Mouse (Mus musculus): ENCODE measurements at regions not wholly inside any gene's neighbourhood (a gene's known extent, or its start where the extent isn't known, plus 50 kb on each side); places are given as distances from the start of the nearest gene placed in this dataset.
A peak's percentile ranks its signal among the peaks of the same experiment; 100 is the strongest.

DNA sequence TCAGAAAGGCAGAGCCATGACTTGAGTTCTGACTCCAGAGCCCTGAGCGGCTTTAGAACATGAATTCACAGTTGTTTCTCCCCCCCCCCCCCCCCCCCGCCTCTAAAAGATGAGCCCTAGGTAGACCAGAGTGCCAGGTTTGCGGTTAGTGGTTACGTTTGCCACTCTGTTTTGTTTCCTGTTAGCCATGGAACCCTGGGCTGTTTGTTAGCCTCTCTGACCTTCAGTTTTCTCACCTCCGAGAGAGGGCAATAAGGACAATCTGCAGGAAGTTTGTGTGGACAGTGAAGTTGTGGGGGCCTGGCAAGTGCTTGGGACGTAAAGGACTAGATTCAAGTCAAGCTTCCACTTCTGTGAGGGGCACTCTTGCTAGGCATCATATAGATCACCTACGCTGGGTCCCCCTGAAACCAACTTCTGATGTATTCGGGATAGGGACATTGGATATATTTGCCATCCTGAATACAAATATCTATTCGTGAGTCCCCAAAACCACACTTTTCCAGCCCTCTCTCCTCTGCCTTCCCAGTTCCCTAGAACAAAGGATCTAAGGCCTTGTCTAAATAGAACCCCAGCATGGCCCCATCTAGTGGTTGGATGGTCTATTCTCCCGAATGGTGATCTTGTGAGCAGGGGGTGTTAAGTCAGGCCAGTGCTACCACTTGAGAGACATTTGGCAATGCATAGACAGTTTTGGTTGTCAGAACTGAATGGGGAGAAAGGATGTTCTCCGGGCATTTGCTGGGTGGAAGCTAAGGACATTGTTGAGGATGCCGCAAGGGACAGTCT lies 145.4 kb upstream of the Tle3 start:
- peak; percentile 43 for DNase-seq (ENCODE audit: low read depth, low spot score)

DNA sequence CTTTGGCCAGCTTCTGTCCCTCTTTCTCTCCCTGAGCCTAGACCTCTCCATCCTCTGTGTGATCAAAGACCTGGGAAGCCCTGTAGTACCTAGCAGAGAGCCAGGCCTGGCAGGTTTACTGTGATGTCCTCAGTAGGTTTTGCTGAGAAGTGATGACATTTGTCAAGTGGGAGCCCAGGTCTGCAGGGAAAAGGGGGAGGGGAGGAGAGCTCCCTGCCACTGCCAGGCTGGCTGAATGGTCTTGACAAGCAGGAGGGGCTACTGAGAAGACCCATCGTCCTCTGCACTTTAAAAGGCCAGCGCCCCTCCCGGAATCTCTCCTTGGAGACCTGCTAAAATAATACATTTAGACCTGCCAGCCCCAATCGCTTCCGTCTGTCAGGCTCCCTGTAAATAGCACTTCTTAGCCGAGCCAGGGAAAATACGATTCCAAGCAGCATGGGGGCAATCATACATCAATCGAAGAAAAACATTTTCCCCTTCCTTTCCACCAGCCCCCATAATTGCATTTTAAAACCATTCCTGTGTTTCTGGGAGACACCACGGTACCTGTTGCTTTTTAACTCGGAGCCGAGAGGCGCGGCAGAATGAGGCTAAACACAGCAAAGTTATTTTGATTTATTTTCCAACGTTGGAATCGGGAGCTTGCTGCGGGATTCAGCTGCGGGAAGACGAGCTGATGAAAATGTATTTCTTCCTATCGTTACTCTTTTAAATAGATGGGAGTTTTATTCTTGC lies 144.5 kb upstream of the Tle3 start:
- DNase-seq (ENCODE audit: low read depth, low spot score): peak; percentile 64

DNA sequence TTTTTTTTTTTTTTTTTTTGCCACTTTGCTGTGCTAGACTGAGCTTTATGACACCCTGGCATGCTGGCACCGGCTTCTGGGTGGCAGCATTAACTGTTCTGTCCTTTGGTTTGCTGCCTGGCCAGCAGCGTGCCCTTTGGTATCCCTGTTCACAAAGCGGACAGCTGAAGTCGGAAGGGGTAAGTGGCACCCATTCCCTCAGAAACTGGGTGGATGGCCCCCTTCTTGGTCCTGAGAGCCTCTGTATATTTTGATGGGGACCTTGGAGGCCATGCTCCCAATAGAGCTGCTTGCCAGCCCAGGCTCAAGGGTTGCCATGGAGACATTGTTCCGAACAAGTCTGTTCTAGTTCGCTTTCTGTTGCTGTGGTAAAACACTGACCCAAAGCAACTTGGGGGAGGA lies 143.9 kb upstream of the Tle3 start:
- DNase-seq (ENCODE audit: low read depth, low spot score): no peak

DNA sequence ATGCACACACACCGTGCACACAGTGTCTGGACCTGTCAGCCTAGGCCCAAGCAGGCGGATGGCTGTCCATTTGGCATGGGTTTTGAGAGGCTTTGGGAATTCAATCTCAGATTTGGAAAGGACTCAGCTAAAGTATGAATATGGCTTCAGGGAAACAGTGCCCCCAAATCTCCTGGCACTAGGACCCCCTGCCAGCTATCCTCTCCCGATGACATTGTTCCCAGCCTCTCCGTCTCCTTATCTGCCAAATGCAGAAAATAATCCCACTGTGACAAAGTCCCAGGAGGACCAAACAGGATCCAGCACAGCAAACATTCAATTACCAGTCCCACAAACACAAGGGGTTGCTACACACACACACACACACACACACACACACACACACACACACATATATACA lies 141.9 kb upstream of the Tle3 start:
- no peak for DNase-seq (ENCODE audit: low read depth, low spot score)

DNA sequence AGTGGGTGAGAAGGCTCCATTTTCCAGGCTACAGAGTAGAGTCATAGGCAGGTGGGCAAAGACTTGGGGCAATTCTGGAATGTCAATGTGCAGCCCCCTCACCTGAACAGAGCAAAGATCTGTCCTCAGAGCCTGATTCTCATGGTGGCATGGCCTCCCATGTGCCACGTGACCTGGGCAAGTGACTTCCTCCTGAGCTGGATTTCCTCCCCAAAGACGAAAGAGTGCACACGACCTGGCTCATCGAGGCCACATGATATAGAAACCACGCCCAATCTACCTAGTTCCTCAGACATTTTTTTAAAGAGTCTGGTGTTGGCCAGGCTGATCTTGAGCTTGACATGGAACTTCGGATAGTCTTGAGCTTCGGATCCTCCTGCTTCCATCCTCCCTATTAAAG lies 139.5 kb upstream of the Tle3 start:
- DNase-seq (ENCODE audit: low read depth, low spot score): no peak

DNA sequence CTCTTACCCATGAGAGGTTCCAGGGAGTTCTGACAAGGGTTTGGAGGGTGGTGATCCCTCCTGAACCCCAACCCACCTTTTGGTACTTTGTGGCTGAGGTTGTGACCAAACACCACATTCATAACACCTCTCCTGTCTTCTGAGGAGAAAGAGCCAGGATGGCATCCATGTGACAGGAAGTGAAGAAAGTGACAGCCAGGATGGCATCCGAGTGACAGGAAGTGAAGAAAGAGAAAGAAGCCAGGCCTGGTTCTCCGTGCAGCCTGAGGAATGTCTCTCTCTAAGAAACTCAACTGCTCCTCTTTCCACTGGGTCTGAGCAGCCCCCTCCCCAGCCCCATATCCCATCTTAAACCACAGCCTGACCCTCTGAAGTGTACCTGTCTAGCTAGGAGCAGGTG lies 138.9 kb upstream of the Tle3 start:
- no peak for DNase-seq (ENCODE audit: low read depth, low spot score)

DNA sequence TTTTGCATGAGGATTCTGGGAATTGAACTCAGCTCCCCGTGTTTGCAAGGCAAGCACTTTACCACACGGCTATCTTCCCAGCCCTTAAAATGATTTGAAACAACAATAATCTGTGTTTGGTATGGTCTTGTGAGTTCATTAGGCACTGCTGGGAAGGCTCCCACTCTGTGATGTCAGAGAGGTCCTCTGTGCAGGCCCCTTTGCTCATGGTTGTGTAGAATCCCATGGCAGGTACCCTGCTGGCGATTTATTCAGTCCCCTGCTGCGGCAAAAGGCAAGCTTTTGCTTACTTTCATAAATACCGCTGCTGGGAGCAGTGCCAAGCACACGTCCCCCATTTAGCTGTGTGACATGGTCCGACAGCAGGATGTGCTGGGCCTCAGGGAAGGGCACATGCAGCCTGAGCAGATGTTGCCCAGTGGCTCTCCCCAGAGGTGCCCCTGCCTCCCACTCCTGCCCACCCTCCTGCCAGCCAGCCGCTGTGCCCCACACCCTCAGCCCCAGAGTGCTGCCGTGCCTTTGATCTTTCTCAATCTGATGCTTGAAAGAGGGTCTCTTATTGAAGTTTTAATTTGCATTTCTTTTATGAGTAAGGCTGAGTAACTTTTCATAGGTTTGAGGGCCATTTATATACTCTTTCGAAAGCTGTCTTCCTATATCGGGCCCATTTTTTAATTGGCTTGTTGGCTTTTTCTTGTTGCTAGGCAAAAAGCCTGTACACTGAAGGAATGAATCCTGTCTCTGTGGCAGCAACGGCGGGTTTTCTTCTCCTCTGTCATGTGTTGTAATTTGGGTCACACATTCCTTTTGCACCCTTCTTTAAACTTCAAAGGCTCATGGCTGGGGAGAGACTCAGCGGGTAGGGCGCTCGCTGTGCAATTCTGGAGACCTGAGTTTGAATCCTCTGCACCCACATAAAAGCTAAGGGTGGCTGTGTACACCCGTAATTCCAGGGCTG lies 136.2 kb upstream of the Tle3 start:
- DNase-seq (ENCODE audit: low read depth, low spot score): peak; percentile 59

- no peak for DNase-seq (ENCODE audit: low read depth, low spot score)
Measured at GRCm38 (mm10) chr9:61238687-61239250, 133.4 kb upstream of the Tle3 start.

DNA sequence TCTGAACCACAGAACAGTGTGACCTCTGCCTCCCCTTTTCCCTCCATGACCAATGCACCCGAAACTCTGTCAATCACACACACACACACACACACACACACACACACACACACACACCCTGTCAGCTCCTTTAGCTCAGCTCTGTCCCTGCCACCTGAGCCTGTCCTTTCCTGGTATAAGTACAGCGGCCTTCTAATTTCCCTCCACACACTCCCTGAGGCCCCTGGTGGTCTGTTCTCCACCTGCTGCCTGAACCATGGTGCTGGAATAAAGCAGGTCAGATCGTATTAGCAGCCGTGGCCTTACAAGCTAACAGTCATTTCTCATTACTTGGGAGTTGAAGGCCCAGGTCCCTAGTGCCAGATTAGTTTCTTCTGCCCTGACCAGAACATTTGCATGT lies 132.8 kb upstream of the Tle3 start:
- DNase-seq (ENCODE audit: low read depth, low spot score): no peak

DNA sequence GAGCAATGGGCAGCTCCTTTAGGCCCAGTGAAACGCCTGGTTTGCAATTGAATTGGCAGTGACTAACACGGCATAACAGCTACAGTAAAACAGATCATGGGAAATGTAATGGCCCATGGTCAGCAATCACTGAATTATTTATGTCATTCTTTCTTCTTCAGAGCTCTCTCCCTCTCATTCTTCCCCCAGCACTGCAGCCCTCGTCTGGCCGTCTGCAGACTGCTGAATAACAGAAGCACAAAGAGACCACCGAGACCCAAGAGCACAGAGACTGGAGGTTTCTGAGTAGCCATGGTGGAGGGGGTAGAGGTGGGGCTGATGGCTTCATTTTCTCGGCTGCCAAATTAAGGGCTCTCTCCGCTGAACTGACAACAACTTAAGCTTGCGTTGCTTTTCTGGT lies 130.7 kb upstream of the Tle3 start:
- peak; percentile 42 for DNase-seq (ENCODE audit: low read depth, low spot score)

DNA sequence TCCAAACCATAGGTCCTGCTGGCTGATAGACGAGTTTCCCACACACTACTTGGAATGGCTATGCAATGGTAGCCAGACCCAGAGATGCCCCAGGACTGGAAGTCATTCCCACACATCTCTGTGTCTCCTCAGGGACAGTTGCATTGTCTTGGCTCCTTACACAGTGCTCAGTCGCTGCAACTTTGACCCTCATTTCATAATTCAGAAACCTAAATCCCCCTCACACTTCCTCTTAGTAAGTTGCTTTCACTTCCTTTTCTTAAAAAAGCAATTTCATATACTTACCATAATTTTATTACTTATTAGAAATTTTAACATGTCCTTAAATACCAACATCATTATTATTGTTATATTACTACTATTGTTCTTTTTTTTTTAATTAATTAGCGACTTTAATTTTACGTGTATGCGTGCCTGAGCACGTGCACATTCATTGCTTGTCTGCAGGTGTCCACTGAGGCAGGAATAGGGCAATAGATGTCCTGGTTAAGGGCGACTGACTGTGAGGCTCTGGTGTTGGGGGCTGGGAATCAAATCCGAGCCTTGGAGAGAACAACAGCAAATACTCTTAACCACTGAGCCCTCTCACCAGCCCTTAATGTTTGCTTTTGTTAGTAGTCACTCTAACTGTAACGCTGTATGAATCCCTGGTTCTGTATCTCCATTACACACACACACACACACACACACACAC lies 129.9 kb upstream of the Tle3 start:
- no peak for DNase-seq (ENCODE audit: low read depth, low spot score)

- DNase-seq (ENCODE audit: low read depth, low spot score): no peak
Measured at GRCm38 (mm10) chr9:61243289-61243688, 128.9 kb upstream of the Tle3 start.

GRCm38 (mm10) chr9:61249691-61250425 lies 122.3 kb upstream of the Tle3 start:
- no peak for DNase-seq (ENCODE audit: low read depth, low spot score)

DNA sequence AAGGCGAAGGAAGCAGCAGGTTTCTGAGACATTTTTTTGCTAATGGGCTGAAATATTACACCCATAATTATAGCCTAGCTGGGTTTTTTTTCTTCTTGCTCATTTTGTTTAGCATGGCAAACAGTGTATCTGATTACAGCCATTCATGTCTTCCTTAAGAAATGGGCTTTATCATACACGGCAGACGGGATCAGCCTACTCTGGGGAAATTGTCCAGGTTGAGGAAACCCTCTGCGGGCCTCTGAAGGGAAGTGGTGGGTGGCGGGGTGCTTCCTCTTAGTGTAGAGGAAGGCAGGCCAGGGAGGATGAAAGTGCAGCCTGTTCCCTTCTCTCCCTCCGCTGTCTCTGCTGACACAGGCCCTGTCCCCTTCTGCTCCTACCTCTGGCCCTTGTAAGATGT lies 120.6 kb upstream of the Tle3 start:
- no peak for DNase-seq (ENCODE audit: low read depth, low spot score)

- DNase-seq (ENCODE audit: low read depth, low spot score): no peak
Measured at GRCm38 (mm10) chr9:61253761-61254160, 118.4 kb upstream of the Tle3 start.

- no peak for DNase-seq (ENCODE audit: low read depth, low spot score)
Measured at GRCm38 (mm10) chr9:61257488-61257887, 114.7 kb upstream of the Tle3 start.

DNA sequence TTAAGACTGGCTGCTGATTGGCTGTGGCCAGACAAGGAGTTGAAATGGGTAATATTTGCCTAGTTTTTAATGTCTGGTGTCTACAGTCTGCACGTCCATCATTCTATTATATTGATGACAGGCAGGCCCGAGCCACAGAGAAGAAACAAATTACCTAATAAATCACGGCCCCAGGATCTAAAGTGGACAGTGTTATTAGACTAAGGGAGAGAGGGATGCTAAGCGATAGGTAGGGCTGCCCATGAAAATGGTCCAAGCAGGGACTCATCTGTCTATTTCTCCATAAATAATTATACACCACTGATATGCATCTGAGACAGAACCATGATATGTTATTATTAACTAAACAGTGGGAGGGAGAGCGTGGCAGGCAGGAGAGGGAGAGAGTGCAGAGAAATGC lies 114.1 kb upstream of the Tle3 start:
- DNase-seq (ENCODE audit: low read depth, low spot score): no peak

DNA sequence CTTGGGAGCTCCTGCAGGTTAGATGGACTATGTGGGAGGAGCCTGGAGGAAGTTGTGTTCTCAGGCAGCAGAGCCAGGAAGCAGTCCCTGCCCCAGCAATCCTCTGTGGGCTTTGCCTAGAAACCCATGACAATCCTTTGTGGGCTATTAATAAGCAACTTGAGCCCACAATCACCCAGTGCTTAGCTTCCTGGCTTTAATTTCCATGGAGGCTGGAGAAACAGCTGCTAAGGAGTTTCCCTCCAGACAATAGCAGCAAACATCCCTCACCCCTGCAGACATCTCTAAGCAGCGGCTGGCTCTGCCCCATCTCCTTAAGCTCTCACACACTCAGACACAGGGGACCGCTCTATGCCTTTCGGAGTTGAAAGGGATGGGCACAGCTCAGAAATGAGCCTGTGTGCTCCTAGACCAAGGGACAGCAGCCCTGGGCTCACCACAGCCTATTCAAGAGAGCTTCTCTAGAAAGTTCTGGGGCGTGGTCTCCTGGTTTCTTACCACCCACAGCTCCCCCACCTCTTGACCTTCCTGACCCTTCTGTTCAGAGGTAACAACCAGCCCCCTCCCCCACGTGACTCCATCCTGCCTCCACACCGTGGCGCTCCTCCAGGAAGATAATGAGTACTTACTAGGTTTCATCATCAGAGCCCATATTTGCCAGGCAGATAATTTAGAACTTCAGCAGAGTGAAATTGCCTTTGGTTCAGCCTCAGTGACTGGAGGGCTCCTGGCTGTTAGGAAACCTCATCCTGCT lies 112.6 kb upstream of the Tle3 start:
- no peak for DNase-seq (ENCODE audit: low read depth, low spot score)

GRCm38 (mm10) chr9:61261263-61261662 lies 110.9 kb upstream of the Tle3 start:
- no peak for DNase-seq (ENCODE audit: low read depth, low spot score)

Data from mesoderm, embryonic 11.5 days (tissue).